Mouse (Mus musculus): ENCODE measurements around the gene Slc31a2. TPM values are rescaled to one million over a fixed set of nuclear protein-coding genes. Genes with fewer than 3 reads are reported as not detected.
A peak's percentile ranks its signal among the peaks of the same experiment; 100 is the strongest.

Slc31a2 gene
- 12.1 and 12.4 TPM in 2 replicates for polyA plus RNA-seq (2016; fragmentation: Nextera tagmentation; extraction: Ambion mirVana)

DNA sequence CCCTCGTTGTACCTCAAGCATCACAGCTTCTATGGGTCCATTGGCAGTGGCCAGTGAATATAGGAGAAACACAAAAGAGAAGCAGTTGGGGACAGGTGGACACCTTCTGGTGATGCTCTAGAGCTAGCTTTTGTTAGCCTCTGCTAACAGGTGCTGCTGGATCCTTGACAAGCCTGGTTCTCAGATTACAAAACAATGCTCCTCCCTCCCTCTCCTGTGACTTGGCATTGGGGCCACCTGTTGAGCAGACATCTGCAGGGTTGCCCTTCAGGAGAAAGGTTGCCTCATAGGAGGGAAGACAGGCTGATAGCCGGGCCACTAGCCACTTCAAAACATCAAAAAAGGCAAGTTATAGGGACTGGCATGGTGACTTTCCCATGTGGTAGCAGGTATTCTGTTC lies at the start of gene Slc31a2:
Gene Slc31a2 (plus strand): TSS at position 287 of the 400 bp plus-strand sequence.
- Histone ChIP-seq H3K36me3 (no peaks in the 10 kb centered on the region), H3K4me3 (no peak within 1 kb of the TSS), H3K9me3 (replicated peaks) (no peaks in the 10 kb centered on the region), H3K27me3 (ENCODE audit: low read depth, poor library complexity, severe bottlenecking) (no peaks in the 10 kb centered on the region), H3K27ac (replicated peaks) (0 out of 2 replicates have a peak within 1 kb of the TSS, but pooled peaks have one; percentile 46), H3K4me1 (0 out of 2 replicates have a peak, but pooled peaks cover 2% of the 10 kb centered on the region)
- WGBS, result 51% methylated on average over 2 of the region's 2 CpGs
- peak; percentile 9 for DNase-seq (ENCODE audit: low spot score)

- H3K27ac ChIP-seq (replicated peaks), result no peak overlapping the region
- H3K9me3 ChIP-seq (replicated peaks), result 0 out of 2 replicates have a peak, but pooled peaks cover 3% of the 10 kb centered on the region
- WGBS, result 91% methylated on average over 2 of the region's 2 CpGs
- DNase-seq (ENCODE audit: low spot score), result no peak
- peaks cover 15% of the 10 kb centered on the region for H3K4me1 ChIP-seq
- no peak overlapping the region for H3K4me3 ChIP-seq
- no peaks in the 10 kb centered on the region for H3K27me3 ChIP-seq (ENCODE audit: low read depth, poor library complexity, severe bottlenecking)
- no peaks in the 10 kb centered on the region for H3K36me3 ChIP-seq
Observed at GRCm38 (mm10) chr4:62213490-62213889, 48.9 kb upstream of the Slc31a2 start.

GRCm38 (mm10) chr4:62228391-62228790 lies 34.0 kb upstream of the Slc31a2 start:
- Histone ChIP-seq H3K9me3 (replicated peaks) (no peaks in the 10 kb centered on the region), H3K27me3 (ENCODE audit: low read depth, poor library complexity, severe bottlenecking) (no peaks in the 10 kb centered on the region), H3K4me3 (no peak overlapping the region), H3K36me3 (no peaks in the 10 kb centered on the region), H3K4me1 (no peaks in the 10 kb centered on the region), H3K27ac (replicated peaks) (no peak overlapping the region)
- DNase-seq (ENCODE audit: low spot score), result peak; percentile 41
- 49% methylated on average over 10 of the region's 10 CpGs for WGBS

- no peaks in the 10 kb centered on the region for H3K4me1 ChIP-seq
- H3K36me3 ChIP-seq, result no peaks in the 10 kb centered on the region
- 90% methylated on average over 7 of the region's 7 CpGs for WGBS
- no peaks in the 10 kb centered on the region for H3K9me3 ChIP-seq (replicated peaks)
- H3K4me3 ChIP-seq, result no peak overlapping the region
- no peak for DNase-seq (ENCODE audit: low spot score)
- H3K27ac ChIP-seq (replicated peaks), result no peak overlapping the region
- H3K27me3 ChIP-seq (ENCODE audit: low read depth, poor library complexity, severe bottlenecking), result no peaks in the 10 kb centered on the region
Observed at GRCm38 (mm10) chr4:62229448-62229847, 32.9 kb upstream of the Slc31a2 start.

GRCm38 (mm10) chr4:62230153-62230552 lies 32.2 kb upstream of the Slc31a2 start:
- no peaks in the 10 kb centered on the region for H3K27me3 ChIP-seq (ENCODE audit: low read depth, poor library complexity, severe bottlenecking)

GRCm38 (mm10) chr4:62230769-62231168 lies 31.6 kb upstream of the Slc31a2 start, which contains the start of gene Zfp37:
Gene Zfp37 (minus strand): TSS chr4:62231047.
- H3K4me1 ChIP-seq, result no peaks in the 10 kb centered on the region
- H3K36me3 ChIP-seq, result no peaks in the 10 kb centered on the region
- no peaks in the 10 kb centered on the region for H3K9me3 ChIP-seq (replicated peaks)
- no peak for DNase-seq (ENCODE audit: low spot score)
- H3K27ac ChIP-seq (replicated peaks), result no peak within 1 kb of the TSS
- WGBS, result 75% methylated on average over 13 of the region's 13 CpGs
- no peaks in the 10 kb centered on the region for H3K27me3 ChIP-seq (ENCODE audit: low read depth, poor library complexity, severe bottlenecking)
- no peak within 1 kb of the TSS for H3K4me3 ChIP-seq

More at GRCm38 (mm10) chr4:62230153-62230552, 32.2 kb upstream of the Slc31a2 start:
- no peak overlapping the region for H3K27ac ChIP-seq (replicated peaks)
- H3K4me3 ChIP-seq, result no peak overlapping the region
- 81% methylated on average over 1 of the region's 1 CpGs for WGBS
- no peaks in the 10 kb centered on the region for H3K9me3 ChIP-seq (replicated peaks)
- H3K36me3 ChIP-seq, result no peaks in the 10 kb centered on the region
- no peak for DNase-seq (ENCODE audit: low spot score)
- no peaks in the 10 kb centered on the region for H3K4me1 ChIP-seq

DNA sequence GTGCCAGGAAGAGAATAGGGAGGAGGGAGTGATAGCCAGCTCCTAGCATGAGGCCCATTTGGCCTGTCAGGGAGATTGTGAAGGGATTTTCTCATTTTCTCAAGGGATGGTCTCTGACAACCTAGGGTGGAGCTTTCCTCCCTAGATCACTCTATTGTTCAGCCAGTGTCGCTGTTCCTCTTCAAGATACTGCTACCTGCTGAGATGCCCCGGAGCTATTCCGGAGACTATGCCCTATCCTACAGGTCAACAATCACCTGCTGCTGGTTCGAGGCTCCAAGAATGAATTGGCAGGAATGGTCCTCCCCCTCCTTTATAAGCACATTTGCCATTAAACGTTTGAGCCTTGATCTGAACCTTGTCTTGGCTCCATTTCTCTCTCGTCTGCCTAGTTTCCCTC lies 21.8 kb upstream of the Slc31a2 start:
- H3K27me3 ChIP-seq (ENCODE audit: low read depth, poor library complexity, severe bottlenecking), result no peaks in the 10 kb centered on the region
- no peaks in the 10 kb centered on the region for H3K36me3 ChIP-seq
- no peaks in the 10 kb centered on the region for H3K4me1 ChIP-seq
- 63% methylated on average over 6 of the region's 6 CpGs for WGBS
- DNase-seq (ENCODE audit: low spot score), result no peak
- no peak overlapping the region for H3K4me3 ChIP-seq
- no peaks in the 10 kb centered on the region for H3K9me3 ChIP-seq (replicated peaks)
- H3K27ac ChIP-seq (replicated peaks), result no peak overlapping the region

GRCm38 (mm10) chr4:62248328-62248727 lies 14.0 kb upstream of the Slc31a2 start:
- no peak for DNase-seq (ENCODE audit: low spot score)
- no peaks in the 10 kb centered on the region for H3K36me3 ChIP-seq
- WGBS, result 42% methylated on average over 4 of the region's 4 CpGs

GRCm38 (mm10) chr4:62250896-62251544 lies 11.3 kb upstream of the Slc31a2 start:
- WGBS, result 54% methylated on average over 3 of the region's 3 CpGs
- Histone ChIP-seq H3K4me3 (no peak overlapping the region), H3K4me1 (peaks cover 10% of the 10 kb centered on the region), H3K27ac (replicated peaks) (no peak overlapping the region), H3K36me3 (no peaks in the 10 kb centered on the region), H3K27me3 (ENCODE audit: low read depth, poor library complexity, severe bottlenecking) (no peaks in the 10 kb centered on the region), H3K9me3 (replicated peaks) (no peaks in the 10 kb centered on the region)
- DNase-seq (ENCODE audit: low spot score), result peak; percentile 46

More at GRCm38 (mm10) chr4:62248328-62248727, 14.0 kb upstream of the Slc31a2 start:
- Histone ChIP-seq H3K9me3 (replicated peaks) (no peaks in the 10 kb centered on the region), H3K27me3 (ENCODE audit: low read depth, poor library complexity, severe bottlenecking) (no peaks in the 10 kb centered on the region), H3K4me1 (peaks cover 10% of the 10 kb centered on the region), H3K27ac (replicated peaks) (no peak overlapping the region), H3K4me3 (no peak overlapping the region)

DNA sequence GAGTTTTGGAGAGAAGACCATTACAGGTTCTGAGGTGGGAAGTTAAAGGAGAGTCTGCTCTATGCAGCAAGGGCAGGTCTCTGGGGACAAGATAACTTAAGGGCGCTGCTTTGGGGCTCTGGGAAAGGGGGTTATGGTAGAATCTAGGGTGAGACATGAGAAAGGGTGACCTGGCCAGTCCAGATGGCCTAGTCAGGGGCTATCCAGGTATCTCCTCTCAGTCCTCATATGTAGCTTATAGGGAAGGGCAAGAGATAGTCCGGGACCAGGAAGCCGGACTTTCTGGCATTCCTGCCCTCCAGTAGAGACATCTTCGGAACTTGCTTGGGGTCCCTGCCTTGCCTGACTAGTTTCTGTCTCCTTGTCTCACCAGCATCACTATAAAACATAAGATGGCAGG lies 10.6 kb upstream of the Slc31a2 start:
- no peak overlapping the region for H3K4me3 ChIP-seq
- no peaks in the 10 kb centered on the region for H3K27me3 ChIP-seq (ENCODE audit: low read depth, poor library complexity, severe bottlenecking)
- peaks cover 10% of the 10 kb centered on the region for H3K4me1 ChIP-seq
- DNase-seq (ENCODE audit: low spot score), result no peak
- no peaks in the 10 kb centered on the region for H3K9me3 ChIP-seq (replicated peaks)
- 92% methylated on average over 4 of the region's 4 CpGs for WGBS
- no peak overlapping the region for H3K27ac ChIP-seq (replicated peaks)
- no peaks in the 10 kb centered on the region for H3K36me3 ChIP-seq

- Histone ChIP-seq H3K9me3 (replicated peaks) (no peaks in the 10 kb centered on the region), H3K27me3 (ENCODE audit: low read depth, poor library complexity, severe bottlenecking) (no peaks in the 10 kb centered on the region), H3K4me3 (no peak overlapping the region), H3K36me3 (no peaks in the 10 kb centered on the region), H3K27ac (replicated peaks) (no peak overlapping the region), H3K4me1 (peaks cover 10% of the 10 kb centered on the region)
- WGBS, result 75% methylated on average over 8 of the region's 8 CpGs
- peak; percentile 8 for DNase-seq (ENCODE audit: low spot score)
Observed at GRCm38 (mm10) chr4:62254551-62254950, 7.8 kb upstream of the Slc31a2 start.

DNA sequence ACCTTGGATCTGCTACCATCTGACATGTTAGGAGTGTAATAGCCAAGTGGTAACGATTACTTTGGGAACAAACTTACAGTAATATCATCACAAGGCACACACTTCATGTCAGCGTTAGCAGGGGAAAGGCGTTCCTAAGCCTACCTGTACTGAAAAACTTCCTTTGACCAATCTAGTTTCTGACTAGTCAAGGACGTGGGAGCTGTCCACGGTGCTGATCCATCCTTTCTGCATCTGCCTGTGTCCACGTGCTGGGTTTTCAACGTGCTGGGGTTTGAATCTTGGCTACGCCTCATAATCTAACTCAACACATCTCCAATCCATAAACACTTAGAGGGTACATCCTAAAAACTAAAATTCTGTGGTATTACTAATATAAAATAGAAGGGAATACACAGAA lies 5.4 kb upstream of the Slc31a2 start:
- Histone ChIP-seq H3K4me3 (no peak overlapping the region), H3K4me1 (no peaks in the 10 kb centered on the region), H3K9me3 (replicated peaks) (no peaks in the 10 kb centered on the region), H3K27ac (replicated peaks) (no peak overlapping the region), H3K27me3 (ENCODE audit: low read depth, poor library complexity, severe bottlenecking) (no peaks in the 10 kb centered on the region), H3K36me3 (no peaks in the 10 kb centered on the region)
- WGBS, result 31% methylated on average over 8 of the region's 8 CpGs
- DNase-seq (ENCODE audit: low spot score), result peak; percentile 28

GRCm38 (mm10) chr4:62263133-62263844 lies 927 bp downstream of the Slc31a2 start:
- peak; percentile 24 for DNase-seq (ENCODE audit: low spot score)
- Histone ChIP-seq H3K27me3 (ENCODE audit: low read depth, poor library complexity, severe bottlenecking) (no peaks in the 10 kb centered on the region), H3K27ac (replicated peaks) (0 out of 2 replicates have a peak overlapping the region, but pooled peaks have one; percentile 46), H3K4me1 (0 out of 2 replicates have a peak, but pooled peaks cover 2% of the 10 kb centered on the region), H3K4me3 (no peak overlapping the region), H3K36me3 (no peaks in the 10 kb centered on the region), H3K9me3 (replicated peaks) (no peaks in the 10 kb centered on the region)
- WGBS, result 40% methylated on average over 7 of the region's 7 CpGs

Measured in midbrain, embryonic 10.5 days (tissue).